Mouse (Mus musculus): ENCODE measurements around the gene Col19a1.

Col19a1 gene

DNA sequence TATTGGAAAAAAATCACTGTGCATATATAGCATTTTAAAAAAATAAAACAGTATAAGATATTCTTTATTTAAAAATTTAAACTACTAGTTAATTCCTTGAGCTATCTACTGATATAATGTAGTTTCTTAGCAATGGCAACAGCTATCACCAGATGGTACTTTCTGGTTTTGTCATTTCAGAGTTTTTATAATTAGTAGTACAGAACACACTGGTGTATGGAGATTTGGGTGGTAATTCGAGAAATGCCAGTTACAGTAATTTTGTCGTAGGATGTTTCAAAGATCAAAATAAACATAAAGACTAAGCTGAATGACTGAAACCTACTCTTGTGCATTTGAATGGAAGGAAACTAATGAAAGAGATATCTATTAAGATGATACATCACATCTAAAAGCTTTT lies 129.3 kb downstream of the Col19a1 start:
- no peak for DNase-seq (ENCODE audit: low spot score)

DNA sequence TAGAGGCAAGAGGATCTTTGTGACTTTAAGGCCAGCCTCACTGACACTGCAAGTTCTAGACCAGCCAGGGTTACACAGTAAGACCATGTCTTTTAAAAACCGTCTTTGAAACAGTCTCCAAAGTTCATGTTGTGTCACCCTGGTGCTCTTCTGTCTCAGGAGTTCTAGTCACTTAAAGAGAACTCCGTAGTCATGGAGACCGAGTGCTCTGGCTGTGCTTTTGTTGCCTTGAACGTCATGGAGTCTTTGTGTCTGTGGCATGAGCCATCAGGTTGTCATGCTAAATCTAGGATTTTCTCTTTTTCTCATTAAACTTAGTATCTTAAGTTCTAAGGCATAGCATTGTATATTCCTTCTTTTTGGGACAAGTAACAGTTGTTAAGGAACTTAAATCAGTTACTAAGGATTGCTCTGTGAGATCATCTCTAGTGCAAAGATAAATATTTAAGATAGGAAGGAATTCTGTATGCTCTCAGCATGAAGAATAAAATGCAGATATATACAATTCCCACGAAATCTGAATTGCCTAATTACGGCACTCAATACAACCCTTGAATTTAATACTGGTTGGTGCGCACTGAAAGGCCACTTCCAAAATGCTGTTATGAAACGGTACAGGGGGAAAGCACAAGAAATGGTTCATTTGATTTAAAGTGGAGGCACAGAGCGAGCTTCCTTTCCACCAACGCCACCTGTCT lies 134.6 kb downstream of the Col19a1 start:
- no peak for DNase-seq (ENCODE audit: low spot score)

DNA sequence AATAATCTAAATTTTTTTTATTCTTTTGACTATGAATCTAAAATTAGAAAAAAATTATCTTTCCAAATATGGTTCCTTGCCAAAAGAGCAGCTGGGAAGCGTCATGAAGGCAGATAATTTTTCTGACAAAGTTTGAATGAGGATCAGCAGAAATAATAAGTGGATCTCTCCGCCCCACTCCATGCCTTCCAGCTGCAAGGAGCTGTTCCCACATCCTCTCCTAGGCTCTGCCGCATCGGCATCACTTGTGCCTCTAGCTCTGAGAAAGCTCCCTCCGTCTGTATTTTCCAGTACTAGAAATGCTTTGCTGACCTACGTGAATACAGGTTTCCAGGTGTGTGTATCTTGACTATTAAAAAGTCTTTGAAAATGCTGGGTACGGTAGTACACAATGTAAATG lies 135.1 kb downstream of the Col19a1 start:
- DNase-seq (ENCODE audit: low spot score): no peak

DNA sequence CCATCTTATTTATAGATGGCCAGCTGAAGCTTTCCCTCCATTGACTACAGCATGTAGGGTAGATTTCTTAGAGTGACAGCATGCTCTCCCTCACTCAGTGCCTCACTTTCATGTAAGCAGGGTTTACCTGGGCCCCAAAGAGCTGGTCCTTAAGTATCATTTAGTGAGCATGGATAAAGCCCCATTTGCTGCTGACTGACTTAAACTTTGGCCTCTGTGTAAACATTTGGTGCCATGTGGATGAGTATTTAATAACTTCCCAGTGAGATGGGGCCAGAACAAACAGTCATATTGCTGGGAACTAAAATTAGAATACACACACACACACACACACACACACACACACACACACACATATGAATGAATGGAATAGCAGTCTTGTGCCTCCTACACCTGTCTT lies 149.8 kb downstream of the Col19a1 start:
- DNase-seq (ENCODE audit: low spot score): no peak

DNA sequence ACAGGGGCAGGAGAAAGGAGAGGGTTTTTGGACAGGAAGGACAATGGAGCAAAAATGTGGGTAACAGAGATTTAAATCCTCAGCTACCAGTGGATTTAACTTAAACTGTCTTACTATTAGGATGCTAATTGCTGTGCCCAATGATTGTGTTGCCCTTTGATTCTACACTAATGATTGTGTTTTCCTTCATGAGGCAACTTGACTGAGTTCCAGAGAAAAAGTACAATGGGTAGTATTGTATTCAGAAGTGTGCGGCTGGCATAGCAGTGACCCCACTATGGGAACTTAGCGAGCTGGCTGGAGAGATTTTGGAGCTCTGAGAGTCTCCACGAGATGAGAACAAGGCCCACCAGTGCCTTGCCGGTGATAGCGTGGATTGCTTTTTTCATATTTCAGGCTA lies 159.0 kb downstream of the Col19a1 start:
- DNase-seq (ENCODE audit: low spot score): no peak

DNA sequence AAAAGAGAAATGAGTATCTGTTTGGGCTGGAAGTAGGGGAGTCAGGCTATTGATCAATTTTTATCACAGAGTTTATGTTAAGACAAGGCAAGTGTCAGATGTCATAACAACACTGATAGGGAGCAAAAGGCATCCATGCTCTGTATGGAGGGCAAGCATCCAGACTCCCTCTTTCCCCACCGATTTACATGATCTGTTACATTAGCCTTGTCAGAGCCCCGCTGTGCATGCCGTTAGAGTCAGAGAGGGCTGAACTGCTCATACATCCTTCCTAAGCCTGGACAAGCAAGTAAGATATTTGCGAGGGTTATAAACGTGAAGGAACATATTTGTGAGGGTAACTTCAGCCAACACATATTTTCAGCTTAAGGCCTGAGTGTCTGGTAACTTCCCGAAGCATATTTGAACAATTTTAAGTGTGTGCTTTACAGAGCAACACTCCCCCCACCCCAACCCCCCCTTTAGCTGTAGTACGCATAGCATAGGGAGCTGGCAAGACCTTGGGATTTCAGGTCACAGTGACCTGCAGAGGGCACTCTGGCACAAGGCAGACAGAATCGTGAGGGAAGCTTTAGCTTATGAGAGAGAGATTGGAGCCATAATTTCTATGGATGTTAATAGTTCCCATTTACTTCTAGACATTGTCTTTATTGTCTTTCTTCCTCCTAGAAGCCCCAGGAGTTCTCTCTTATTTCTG lies 209.0 kb downstream of the Col19a1 start:
- no peak for DNase-seq (ENCODE audit: low spot score)

DNA sequence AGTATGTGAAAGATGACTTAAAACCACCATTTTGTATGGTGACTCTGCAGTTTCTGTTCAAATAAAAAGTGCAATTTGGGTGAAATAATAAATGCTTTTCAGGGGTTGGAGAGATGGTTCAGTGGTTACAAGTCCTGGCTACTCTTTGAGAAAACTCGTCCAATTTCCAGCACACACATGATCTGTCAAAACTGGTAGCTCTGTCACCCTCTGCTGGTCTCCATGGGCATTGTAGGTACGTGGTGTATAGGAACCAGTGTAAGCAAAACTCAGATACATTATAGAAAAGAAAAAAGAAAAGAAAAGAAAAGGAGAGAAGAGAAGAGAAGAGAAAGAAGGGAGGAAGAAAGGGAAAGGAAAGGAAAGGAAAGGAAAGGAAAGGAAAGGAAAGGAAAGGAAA lies 212.4 kb downstream of the Col19a1 start:
- no peak for DNase-seq (ENCODE audit: low spot score)

DNA sequence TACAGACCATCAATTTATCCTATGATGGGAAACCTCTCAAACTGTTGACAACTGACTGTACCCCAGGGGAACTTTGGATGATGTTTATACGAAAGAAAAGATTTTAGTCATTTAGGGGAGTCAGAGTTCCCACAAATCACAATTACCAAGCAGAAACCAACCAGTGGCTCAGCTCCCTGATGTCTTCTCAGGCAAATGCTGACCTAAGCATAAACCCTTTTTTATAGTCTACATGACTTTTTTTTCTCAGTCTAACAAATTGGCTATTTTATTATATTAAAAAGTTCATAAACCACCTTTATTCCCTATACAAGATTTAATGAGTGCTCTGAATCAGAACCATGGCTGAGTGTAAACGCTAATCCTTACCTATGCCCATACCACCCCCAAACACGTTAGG lies 213.6 kb downstream of the Col19a1 start:
- DNase-seq (ENCODE audit: low spot score): no peak

DNA sequence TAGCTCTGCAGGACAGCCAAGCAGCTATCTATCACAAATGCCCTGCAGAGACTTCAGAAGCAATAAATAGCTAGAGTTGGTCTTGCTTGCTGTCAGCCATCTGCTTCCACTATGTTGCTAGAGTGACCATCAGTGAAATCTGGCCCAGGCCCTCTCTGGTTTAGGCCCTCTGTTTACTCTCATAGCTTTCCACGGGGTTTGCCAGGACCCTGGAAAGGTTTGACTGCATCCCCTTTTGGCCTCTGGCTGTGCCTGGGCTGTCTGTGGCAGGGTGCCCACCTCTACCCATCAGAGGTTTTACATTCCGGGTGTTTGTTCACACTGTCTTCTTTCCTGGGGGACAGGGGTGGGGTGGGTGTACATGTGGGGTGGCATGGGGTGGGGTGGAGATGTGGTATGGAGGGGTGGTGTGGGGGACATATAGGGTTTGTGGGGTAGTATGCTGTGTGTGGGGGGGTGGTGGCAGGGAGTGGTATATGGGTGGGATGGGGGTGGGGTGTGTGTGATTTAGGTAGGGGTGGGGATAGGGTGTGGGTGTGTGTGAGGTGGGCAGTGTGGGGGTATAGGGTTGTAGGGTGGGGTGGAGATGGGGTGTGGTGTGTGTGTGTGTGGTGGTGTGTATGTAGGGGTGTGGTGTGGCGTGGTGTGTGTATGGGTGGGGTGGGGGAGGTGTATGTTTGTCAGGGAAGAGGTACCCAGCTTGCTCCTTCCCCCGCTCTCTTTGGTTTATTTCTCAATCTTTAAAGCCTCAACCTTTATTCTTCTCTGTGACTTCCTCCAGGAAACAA lies 214.6 kb downstream of the Col19a1 start:
- DNase-seq (ENCODE audit: low spot score): no peak

DNA sequence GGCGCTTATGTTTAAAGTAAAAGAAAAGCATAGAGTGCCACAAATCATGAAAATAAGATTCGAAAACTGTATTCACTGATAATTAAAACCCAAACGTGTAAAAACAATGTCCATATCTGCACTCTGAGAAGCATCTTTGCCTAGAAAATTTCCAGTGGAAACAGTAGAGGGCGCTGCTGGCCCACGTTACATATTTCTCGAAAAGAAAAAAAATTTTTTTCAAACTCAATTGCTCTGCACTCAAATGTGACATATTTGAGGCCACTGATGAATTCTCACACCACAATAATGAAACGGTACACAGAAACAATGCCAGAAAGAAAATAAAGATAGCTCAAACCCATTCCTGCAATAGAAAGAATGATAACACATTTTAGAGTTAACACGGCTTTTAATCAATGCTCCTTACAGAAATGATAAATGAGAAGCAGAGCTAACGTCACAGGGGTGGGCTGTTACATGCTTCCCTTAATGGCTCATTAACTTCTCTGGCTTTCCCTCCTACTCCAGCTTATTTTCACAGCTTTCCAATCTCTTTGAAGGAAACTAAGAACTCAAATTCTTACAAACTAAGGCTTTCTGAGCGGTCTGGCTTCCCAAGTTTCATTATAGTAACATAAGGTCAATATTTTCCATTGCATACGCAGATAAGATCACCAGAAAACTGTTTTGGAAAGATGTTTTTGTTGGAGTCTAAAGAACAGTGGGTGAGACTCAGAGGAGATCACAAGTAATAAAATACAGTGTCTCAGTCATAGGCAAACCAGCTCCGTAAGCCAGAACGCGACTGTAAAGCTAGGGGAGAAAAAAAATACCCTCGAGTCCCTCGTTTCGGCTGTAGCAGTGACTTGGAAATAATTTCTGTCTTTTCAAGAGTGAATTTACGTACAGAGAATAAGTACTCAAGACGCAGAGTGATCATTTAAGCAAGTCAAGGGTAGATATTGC lies 219.4 kb downstream of the Col19a1 start:
- DNase-seq (ENCODE audit: low spot score): no peak

DNA sequence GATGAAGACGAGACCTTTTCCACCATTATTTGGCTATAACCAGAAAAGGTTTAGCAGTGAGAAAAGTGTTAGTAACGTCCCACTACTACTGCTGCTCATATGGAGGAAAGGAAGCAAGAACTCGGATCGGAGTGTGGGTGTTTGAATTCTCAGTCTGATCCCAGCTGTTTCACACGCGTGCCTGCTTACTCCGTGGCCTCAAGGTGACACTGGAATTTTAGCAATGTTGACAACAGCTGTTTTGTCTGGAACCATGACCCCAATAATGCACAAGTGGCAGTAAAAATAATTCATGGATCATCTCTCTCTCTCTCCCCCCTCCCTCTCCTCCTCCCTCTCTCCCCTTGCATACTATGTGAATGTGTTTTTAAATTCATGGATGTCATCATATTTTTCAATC lies 222.5 kb downstream of the Col19a1 start:
- no peak for DNase-seq (ENCODE audit: low spot score)

DNA sequence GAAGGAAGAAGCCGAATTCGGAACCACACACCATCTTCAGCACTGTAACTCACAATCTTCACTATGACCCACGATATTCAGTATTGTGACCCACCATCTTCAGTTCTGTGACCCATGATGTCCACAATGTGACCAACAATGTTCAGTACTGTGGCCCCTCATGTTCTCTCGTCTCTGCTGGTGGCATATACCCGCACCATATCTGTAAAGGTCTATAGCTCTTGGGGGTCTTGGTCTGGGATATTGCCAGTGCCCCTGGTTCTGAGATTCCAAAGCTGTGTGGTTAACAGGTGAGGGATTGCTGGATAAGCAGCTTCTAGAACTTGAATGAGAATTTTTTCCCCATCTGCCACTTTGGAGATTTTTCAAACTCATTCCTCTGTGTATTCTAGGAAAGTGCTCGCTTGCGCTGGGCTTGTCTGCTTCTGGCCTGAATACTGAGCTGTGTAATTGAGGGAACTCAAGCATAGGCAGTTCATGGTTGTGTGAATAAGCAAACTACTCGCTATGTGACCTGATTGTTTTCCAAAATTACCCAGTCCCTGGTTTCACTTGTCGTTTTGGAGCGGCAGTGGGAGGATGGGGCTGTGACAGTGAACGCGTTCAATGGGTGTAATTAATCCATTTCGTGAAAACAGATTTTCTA lies 225.2 kb downstream of the Col19a1 start:
- DNase-seq (ENCODE audit: low spot score): no peak

DNA sequence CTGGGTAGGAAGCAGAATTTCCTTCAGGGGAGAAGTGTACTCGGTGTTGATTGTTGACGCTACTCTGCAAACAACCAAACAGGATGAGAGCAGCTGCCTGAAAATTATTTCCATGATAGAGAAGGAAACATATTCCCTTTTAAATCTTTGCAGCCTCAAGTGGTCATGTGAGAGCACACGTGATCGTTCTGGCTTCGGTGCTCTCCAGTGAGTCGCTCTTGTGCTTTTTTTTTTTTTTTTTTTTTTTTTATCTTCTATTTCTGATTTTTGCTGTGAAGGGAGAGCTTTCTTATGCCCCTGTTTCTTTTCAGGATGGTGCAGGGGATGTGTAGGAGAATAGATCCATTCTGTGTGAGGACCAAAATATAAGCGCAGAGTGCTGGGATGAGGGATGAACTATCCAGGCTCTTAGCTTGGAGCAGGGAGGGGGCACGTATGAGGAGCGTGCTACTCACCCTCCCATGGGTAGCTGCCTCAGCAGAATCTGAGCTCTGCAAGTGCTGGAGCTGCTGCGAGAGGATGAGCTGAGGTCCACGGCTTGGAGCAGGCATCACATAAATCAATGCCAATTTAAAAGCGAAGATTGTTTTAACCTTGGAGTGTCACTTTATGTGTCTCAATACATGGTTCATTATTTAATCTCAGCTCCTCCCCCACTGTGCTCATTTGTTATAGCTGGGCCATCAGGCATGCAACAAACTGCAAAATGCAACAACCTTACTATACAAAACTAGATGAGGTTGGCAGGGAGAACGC lies 237.6 kb downstream of the Col19a1 start:
- no peak for DNase-seq (ENCODE audit: low spot score)

DNA sequence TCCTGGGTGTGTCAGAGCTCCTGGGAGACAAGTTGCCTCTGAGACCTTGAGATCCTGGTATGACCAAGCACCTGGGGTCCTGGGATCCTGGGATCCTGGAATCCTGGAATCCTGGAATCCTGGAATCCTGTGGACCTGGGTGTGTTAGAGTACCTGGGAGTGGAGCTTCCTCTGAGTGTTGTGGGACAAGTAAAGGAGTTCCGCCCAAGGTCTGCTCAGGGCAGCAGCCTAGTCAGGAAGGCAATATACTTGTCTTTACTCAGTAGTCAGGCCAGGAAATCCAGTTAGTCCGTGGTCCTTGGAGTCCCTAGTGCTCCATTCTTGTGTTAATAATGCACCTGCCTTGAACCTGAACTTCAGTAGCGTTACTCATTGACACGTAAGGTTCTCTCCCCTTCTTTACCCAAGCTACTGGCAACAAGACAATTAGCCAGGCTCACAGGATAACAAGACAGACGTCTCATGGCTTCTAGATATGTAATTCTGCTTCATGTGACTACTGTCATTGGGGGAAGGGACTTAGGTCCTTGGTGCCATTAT lies 239.6 kb downstream of the Col19a1 start:
- no peak for DNase-seq (ENCODE audit: low spot score)

DNA sequence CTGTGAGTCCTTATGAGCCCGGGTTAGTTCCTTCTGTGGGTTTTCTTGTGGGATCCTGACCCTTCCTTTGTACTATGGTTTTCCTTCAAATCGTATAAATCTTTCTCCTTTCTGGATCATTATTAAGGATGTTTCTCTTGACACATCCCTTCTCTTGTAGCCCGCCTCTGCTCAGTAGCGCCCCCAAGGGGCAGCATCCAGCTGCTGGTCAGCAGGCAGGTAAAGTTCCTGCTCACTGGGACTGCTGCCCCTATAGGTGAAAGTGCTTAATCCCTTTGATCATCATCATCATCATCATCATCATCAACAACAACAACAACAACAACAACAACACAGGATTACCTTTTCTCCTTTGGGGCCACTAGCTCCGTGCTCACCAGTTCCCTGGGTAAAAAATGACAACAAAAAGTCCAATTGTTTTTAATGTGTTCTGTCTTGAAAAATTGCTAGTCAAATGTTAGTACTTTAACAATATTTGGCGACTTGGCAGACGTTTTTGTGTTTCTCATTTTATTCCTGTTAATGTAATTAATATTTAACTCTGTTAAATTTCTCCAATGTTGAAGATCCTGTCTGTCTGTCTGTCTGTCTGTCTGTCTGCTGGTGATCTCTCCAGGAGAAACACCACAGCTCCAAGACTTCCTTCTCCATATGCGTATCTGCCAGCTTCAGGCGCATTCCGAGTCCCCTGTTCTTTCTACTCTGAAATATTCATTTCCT lies 249.6 kb downstream of the Col19a1 start:
- no peak for DNase-seq (ENCODE audit: low spot score)

DNA sequence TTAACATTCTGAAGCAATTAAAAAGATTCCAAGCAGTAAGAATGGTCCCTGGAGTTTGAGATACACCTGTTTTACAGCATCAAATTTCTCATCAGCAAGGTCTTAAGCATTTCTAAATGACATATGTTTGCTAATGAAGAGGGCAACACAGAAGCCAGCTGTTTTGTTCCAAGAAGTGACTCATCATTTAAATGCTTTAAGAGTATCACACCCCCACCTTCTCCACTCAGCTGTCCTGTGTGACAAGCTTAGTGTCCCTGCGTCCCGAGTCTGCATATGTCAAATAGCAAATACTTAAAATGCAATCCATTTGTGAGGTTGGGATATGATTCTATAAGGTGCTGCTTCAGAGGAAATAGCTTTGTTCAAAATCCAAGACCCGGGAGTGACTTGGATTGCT lies 251.2 kb downstream of the Col19a1 start:
- no peak for DNase-seq (ENCODE audit: low spot score)

DNA sequence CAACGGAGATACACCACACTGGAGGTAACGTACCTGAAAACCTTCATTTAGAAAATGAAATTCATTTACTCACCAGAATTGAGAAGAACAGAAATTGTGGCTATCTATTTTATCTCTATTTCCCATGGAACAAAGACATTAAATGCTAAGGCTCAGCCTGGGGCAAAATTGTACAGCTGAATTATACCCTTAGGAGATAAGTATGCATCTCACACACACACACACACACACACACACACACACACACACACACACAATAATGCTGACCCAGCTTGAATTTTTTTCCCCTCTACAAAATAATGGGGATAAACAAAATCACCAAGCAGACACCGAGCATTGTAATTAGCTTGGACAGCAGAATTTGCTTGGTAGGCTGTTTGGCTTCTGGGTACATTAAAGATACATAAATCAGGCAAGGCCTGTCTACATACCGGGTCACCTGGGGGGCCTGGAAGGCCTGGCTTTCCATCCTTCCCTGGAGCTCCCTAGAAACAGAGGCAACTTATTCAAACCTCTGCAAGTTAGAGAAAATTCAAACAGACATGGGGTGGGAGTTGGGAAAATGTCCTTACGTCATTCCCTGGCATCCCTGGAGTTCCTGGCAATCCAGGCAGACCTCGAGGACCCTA lies 270.2 kb downstream of the Col19a1 start:
- no peak for DNase-seq (ENCODE audit: low spot score)

DNA sequence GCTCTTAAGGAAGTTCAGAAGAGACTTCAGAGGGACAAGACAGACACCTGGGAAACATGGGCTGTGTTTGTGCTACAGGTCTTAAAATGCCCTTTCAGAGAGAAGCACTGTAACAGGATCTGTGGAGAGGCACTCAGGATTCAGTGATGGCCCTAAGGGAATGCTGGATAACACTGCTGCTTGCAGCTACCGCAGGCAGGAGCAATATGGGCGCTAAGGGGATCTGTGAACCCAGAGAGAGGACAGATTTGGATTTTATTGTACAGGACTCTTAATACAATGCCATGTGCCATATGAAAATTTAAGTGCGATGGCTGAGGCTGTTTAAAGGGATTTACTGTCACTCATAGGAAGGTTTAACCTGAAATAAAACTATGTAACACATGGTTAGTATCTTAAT lies 270.8 kb downstream of the Col19a1 start:
- DNase-seq (ENCODE audit: low spot score): no peak

DNA sequence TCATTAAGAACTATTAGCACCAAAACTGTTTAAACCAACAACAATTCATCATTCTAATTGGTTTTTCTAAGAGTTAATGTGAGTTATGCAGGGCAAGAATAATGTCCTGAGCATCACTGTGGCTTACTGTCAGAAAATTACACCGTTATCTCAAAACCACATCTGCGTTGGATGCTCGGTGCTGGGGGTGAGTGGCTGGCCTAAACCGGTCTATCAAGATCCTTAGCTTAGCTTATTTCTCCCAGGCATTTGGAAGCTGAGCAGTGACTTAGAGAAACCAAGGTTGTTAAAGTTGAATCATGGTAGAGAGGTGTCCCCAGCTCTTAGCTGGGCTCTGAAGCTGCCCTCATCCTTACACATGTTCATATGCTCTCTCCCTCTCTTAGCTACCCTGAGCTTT lies 276.4 kb downstream of the Col19a1 start:
- no peak for DNase-seq (ENCODE audit: low spot score)

All from urinary bladder, postnatal 10 days (tissue).